Mouse (Mus musculus) hindbrain, embryonic 10.5 days (tissue): ENCODE results near the gene AY074887. TPM values are rescaled to one million over a fixed set of nuclear protein-coding genes. Genes with fewer than 3 reads are reported as not detected.
A peak's percentile ranks its signal among the peaks of the same experiment; 100 is the strongest.

Source experiments
- DNase-seq: peaks from one replicate; pipeline ENCODE4 v3.0.0-alpha.2; 2017; ENCODE audit warnings: low spot score
- H3K27ac ChIP-seq: fragments of 300-500 bp; sonication (generic); 2 replicates; pipeline ENCODE4 v1.5.1; 2016; ENCODE audit warnings: mild to moderate bottlenecking, moderate library complexity
- H3K27me3 ChIP-seq: fragments of 300-500 bp; sonication (generic); 2 replicates; pipeline ENCODE4 v1.6.1; 2016; ENCODE audit warnings: mild to moderate bottlenecking; ENCODE audit not compliant: poor library complexity, insufficient read depth, severe bottlenecking
- H3K36me3 ChIP-seq: fragments of 300-500 bp; sonication (generic); 2 replicates; pipeline ENCODE4 v1.6.1; 2016; ENCODE audit warnings: mild to moderate bottlenecking, moderate library complexity
- H3K4me1 ChIP-seq: fragments of 300-500 bp; sonication (generic); replicated peaks from 2 replicates; pipeline ENCODE4 v1.6.1; 2016; ENCODE audit warnings: mild to moderate bottlenecking
- H3K4me3 ChIP-seq: fragments of 300-500 bp; sonication (generic); 2 replicates; pipeline ENCODE4 v1.5.1; 2016; ENCODE audit warnings: mild to moderate bottlenecking, moderate library complexity
- H3K9me3 ChIP-seq: fragments of 300-500 bp; sonication (generic); 2 replicates; pipeline ENCODE4 v1.6.1; 2016; ENCODE audit warnings: mild to moderate bottlenecking, moderate library complexity
- WGBS: fragments of 180-500 bp; shearing (Covaris S2); methylation state at CpG from one replicate; pipeline ENCODE4 v1.1.7; 2016; 5-methylcytosine and 5-hydroxymethylcytosine counted together
- polyA plus RNA-seq: library from polyadenylated mRNA; unstranded; fragments of >200 nt; fragmentation: Nextera tagmentation; extraction: Ambion mirVana; gene quantifications from 2 replicates; pipeline ENCODE4 v1.2.1, GENCODE M21; 2016

The AY074887 gene
- polyA plus RNA-seq, 1 experiment from 2014 or later, result 0.69 TPM

DNA sequence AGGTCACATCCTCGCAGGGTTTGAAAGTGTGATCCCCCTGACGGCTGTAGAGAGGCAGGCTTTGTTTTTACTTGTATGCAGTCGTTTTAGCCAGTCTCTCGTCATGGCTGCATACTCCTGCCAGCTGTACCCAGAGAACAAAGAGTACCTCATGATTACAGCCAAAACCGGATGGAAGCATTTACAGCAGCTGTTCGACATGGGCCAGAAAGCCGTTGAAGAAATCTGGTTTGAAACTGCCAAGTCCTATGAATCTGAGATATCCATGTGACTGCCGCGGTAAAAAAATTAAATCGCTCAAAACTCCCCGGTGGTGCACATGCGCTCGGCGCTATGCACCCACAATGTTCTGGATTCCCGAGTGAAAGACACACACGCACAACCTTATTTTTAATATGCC is 4.5 kb downstream of the AY074887 start:
- Histone ChIP-seq H3K9me3 (no peaks in the 10 kb centered on the region), H3K27ac (no peak overlapping the region), H3K36me3 (no peaks in the 10 kb centered on the region), H3K4me3 (no peak overlapping the region), H3K27me3 (no peaks in the 10 kb centered on the region), H3K4me1 (peaks cover 2% of the 10 kb centered on the region)
- WGBS, result 79% methylated on average over 16 of the region's 16 CpGs
- DNase-seq, result no peak

DNA sequence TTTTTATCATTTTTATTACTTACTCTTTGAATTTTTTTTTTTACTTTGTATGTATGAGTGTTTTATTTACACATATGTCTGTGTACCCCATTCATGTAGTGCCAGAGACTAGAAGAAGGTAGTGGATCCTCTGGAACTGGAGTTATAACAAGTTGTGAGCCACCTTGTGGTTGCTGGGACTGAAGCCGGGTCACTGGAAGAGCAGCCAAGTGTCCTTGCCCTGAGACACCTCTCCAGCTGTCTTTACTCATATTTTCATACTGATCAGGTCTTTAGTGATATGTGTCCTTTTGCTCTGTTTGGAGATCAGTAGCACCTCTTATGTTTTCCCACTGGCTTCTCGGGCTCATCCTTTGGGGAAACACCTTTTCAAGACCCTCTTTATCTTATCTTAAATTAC is 6.3 kb downstream of the AY074887 start:
- H3K27me3 ChIP-seq, result no peaks in the 10 kb centered on the region
- no peaks in the 10 kb centered on the region for H3K9me3 ChIP-seq
- H3K4me1 ChIP-seq, result no peaks in the 10 kb centered on the region
- H3K36me3 ChIP-seq, result no peaks in the 10 kb centered on the region
- no peak overlapping the region for H3K4me3 ChIP-seq
- 81% methylated on average over 2 of the region's 2 CpGs for WGBS
- H3K27ac ChIP-seq, result no peak overlapping the region
- DNase-seq, result no peak

DNA sequence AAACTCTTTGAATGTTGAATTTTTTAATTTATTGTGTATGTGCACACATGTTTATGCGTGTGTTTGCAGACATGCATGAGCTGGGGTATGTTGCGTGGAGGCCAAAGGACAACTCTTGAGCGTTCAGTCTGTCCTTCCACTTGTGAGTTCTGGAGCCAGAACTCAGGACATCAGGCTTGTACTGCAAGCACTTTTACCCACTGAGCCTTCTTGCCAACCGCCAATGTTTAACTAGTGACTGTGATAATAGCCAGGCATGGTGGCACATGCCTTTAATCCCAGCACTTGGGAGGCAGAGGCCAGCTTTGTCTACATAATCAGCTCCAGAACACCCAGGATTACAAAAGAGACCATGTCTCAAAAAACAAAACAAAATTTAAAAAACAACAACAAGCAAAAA is 8.7 kb downstream of the AY074887 start:
- Histone ChIP-seq H3K27me3 (no peaks in the 10 kb centered on the region), H3K9me3 (no peaks in the 10 kb centered on the region), H3K36me3 (0 out of 2 replicates have a peak, but pooled peaks cover 8% of the 10 kb centered on the region), H3K4me3 (no peak overlapping the region), H3K27ac (no peak overlapping the region), H3K4me1 (no peaks in the 10 kb centered on the region)
- WGBS, result 94% methylated on average over 4 of the region's 4 CpGs
- DNase-seq, result no peak

DNA sequence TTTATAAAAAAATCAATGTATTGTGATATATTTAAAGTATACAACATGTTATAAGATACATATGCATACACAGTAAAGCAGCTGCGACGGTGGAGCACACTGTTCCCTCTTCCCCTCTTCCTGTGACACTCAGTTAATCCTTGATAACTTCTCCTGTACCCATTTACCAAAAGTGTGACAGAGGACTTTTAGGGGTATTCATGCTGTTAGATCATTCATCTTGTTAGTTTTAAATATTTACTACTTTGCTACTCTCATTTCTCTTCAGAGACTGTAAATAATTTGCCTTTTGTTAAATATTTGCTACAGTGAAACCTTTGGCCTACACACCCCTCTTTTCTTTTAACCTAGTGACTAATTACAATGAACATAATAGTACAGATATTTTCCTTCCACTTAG is 18.4 kb downstream of the AY074887 start:
- 63% methylated on average over 2 of the region's 2 CpGs for WGBS
- no peaks in the 10 kb centered on the region for H3K27me3 ChIP-seq
- H3K9me3 ChIP-seq, result no peaks in the 10 kb centered on the region
- no peaks in the 10 kb centered on the region for H3K4me1 ChIP-seq
- no peak overlapping the region for H3K27ac ChIP-seq
- H3K36me3 ChIP-seq, result no peaks in the 10 kb centered on the region
- DNase-seq, result no peak
- H3K4me3 ChIP-seq, result no peak overlapping the region

DNA sequence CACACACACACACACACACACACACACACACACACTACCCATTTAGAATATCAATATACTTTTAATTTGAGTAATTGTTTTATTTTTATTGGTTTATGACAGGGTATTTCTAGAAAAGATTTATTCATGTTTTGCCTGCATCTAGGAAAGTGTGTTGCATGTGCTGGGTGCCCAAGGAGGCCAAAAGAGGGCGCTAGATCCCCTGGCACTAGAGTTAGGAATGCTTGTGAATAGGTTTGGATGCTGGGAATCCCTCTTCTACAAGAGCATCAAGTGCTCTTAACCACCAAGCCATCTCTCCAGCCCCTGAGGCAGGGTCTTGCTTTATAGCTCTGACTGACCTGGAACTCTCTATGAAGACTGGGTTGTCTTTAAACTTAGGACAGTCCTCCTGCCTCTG is 19.0 kb downstream of the AY074887 start:
- H3K36me3 ChIP-seq, result no peaks in the 10 kb centered on the region
- no peak overlapping the region for H3K4me3 ChIP-seq
- H3K9me3 ChIP-seq, result no peaks in the 10 kb centered on the region
- no peaks in the 10 kb centered on the region for H3K27me3 ChIP-seq
- no peaks in the 10 kb centered on the region for H3K4me1 ChIP-seq
- 5% methylated on average over 1 of the region's 1 CpGs for WGBS
- DNase-seq, result no peak
- H3K27ac ChIP-seq, result no peak overlapping the region

DNA sequence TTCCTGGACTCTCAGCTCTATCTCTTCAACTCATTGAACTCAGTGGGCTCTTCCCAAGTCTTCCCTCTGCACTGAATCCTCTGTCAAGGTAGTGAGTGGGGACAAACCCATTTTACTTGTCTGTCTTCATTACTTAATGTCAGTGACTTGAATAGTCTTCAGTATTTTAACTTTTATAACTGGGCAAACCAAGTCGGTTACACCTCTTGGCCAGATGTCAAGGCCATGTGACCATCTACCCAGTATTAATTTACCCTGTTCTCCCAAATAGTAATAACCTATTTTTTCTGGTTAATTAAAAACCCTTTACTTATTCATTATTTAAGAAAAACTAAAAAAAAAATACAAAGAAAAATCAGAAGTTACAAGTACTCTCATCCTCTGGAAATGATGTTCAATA is 20.1 kb downstream of the AY074887 start:
- Histone ChIP-seq H3K9me3 (no peaks in the 10 kb centered on the region), H3K27me3 (no peaks in the 10 kb centered on the region), H3K4me3 (no peak overlapping the region), H3K36me3 (no peaks in the 10 kb centered on the region), H3K4me1 (no peaks in the 10 kb centered on the region), H3K27ac (no peak overlapping the region)
- 89% methylated on average over 1 of the region's 1 CpGs for WGBS
- DNase-seq, result no peak

DNA sequence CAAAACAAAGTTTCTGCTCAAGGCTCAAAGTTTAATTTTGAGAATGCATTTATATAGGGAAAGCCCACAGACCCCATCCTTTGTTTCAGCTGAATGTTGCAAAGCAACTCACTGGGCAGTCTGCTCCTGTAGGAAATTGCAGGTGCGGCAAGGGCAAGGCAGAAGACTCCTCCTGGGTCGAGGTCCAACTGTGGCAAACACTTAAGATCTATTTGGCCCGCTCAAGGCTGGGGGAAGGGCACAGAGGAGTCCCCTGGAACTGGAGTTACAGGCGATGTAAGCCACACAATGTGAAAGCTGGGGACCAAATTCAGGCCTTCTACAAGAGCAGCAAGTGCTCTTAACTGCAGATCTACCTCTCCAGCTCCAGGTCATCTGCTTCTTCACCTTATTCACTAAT is 30.9 kb downstream of the AY074887 start:
- Histone ChIP-seq H3K9me3 (peaks cover 5% of the 10 kb centered on the region; the same call in 1 of the 2 replicates), H3K4me3 (no peak overlapping the region), H3K36me3 (peaks cover 10% of the 10 kb centered on the region), H3K4me1 (peaks cover 13% of the 10 kb centered on the region), H3K27me3 (no peaks in the 10 kb centered on the region), H3K27ac (no peak overlapping the region)
- no peak for DNase-seq
- 60% methylated on average over 4 of the region's 4 CpGs for WGBS

DNA sequence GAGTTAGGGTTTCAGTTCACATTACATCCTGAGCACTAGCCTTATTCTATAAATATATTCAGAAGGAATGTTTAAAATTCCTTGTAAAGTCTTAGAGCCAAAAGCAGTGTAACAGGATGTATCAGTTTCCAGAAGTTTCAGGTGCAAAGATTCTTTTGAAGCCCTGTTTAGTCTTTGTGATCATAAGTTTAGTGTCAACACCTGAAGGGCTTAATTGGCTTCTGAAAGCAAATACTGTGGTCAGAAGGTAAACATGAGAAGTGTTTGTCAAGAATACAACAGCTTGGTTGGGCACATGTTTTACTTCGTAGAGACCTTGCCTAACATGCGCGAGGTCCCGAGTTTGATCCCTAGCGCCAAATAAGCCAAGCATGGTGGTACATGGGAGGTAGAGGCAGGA is 32.0 kb downstream of the AY074887 start:
- H3K27me3 ChIP-seq, result no peaks in the 10 kb centered on the region
- DNase-seq, result no peak
- peaks cover 13% of the 10 kb centered on the region for H3K4me1 ChIP-seq
- WGBS, result 95% methylated on average over 5 of the region's 5 CpGs
- H3K4me3 ChIP-seq, result no peak overlapping the region
- H3K9me3 ChIP-seq, result peaks cover 5% of the 10 kb centered on the region; the same call in 1 of the 2 replicates
- H3K36me3 ChIP-seq, result peaks cover 10% of the 10 kb centered on the region
- no peak overlapping the region for H3K27ac ChIP-seq

DNA sequence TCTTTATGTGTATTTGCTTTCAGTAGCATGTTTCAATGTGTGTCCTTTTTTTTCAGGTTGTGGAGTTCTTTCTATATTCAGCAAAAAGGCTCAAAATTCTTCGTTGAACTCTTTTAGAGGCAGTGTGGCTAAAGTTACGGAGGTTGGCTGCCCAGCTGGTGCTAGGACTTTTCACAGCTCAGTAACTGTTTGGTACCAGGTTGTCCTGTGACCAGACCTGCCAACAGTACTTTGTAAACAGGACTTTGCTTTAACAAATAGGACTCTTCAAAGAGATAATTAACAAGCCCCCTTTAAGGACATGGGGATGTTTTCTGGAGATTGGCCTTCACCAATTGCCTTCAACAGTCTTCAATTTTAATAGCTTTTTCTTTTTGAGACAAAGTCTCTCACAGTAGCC is 32.6 kb downstream of the AY074887 start:
- H3K4me1 ChIP-seq, result peaks cover 13% of the 10 kb centered on the region
- no peak for DNase-seq
- H3K27me3 ChIP-seq, result no peaks in the 10 kb centered on the region
- peaks cover 10% of the 10 kb centered on the region for H3K36me3 ChIP-seq
- peak overlapping the region; percentile 78 for H3K4me3 ChIP-seq
- H3K27ac ChIP-seq, result no peak overlapping the region
- H3K9me3 ChIP-seq, result peaks cover 5% of the 10 kb centered on the region; the same call in 1 of the 2 replicates
- 80% methylated on average over 2 of the region's 2 CpGs for WGBS

DNA sequence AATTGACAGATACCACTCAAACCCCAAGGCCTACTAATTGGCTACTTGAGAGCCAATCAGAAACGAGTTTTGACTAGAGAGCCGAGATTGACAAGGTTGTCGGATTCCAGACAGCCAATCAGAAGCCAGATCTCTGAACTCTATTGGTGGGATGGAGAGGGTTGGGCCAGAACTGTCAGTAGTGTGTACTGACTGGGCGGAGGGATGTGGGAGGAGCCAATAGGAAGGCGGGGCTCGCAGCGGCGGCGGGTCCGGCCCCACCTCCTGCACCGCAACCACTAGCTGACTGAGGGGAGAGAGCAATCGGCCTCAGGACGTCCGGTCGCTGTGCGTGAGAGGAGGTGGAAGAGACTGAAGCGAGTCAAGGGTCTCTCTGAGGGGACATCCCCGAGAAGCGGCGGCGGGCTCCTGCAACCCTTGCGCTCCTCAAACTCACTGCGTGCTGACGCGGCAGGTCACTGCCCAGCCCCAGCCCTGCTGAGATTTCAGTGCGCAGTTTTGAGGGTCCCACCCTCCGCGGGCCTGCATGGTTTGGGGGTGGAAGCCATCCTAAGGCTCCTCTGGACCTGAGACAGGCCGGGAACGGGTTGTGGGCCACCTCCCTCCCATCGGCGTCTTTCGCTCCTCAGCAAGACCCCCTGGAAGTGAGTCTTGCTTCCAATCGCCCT is 33.7 kb downstream of the AY074887 start, which contains the start of gene Hykk:
TSS of gene Hykk (plus strand) at position 274 of the 668 bp plus-strand sequence.
- H3K27ac ChIP-seq, result peak within 1 kb of the TSS; percentile 87
- H3K4me3 ChIP-seq, result peak within 1 kb of the TSS; percentile 78
- H3K4me1 ChIP-seq, result peaks cover 13% of the 10 kb centered on the region
- H3K9me3 ChIP-seq, result no peaks in the 10 kb centered on the region
- peaks cover 2% of the 10 kb centered on the region for H3K36me3 ChIP-seq
- WGBS, result under 1% methylated on average over 34 of the region's 34 CpGs
- peak; percentile 91 for DNase-seq
- no peaks in the 10 kb centered on the region for H3K27me3 ChIP-seq

DNA sequence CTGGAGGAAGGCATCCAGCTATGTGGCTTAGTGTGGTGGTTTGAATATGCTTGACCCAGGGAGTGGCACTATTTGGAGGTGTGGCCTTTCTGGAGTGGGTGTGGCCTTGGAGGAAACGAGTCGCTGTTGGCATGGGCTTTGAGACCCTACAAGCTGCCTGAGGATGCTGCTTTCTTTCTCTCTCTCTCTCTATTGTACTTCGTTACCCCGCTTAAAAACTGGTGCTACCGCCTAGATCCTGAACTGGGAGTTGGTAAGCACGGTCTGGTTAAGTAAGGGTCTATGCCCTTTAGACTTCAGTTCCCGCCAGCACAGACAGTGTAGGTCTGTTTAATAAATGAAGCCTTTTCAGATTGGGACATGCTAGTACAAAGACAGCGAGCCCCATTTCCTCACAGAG is 34.4 kb downstream of the AY074887 start:
- H3K9me3 ChIP-seq, result no peaks in the 10 kb centered on the region
- no peak for DNase-seq
- no peaks in the 10 kb centered on the region for H3K27me3 ChIP-seq
- peaks cover 13% of the 10 kb centered on the region for H3K4me1 ChIP-seq
- no peak overlapping the region for H3K27ac ChIP-seq
- 71% methylated on average over 8 of the region's 8 CpGs for WGBS
- H3K4me3 ChIP-seq, result peak overlapping the region; percentile 78
- peaks cover 7% of the 10 kb centered on the region for H3K36me3 ChIP-seq

DNA sequence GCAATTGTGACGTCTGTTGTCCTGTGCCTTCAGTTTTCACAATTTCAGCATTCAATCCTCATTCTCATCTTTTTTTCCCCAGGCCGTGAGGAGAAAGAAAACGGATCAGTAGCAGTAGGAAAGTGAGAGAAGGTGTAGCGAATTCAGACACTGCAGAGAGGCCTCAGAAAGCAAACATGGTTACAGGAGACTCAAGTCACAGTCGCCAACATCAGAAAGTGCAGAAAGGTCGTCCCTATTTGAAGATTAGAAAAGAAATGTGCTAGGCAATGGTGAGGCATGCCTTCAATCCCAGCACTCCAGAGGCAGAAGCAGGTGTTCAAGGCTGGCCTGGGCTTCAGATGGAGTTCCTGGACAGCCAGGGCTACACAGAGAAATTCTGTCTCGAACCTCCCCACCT is 35.2 kb downstream of the AY074887 start:
- no peak for DNase-seq
- no peaks in the 10 kb centered on the region for H3K9me3 ChIP-seq
- WGBS, result 70% methylated on average over 7 of the region's 7 CpGs
- H3K27ac ChIP-seq, result no peak overlapping the region
- H3K36me3 ChIP-seq, result peaks cover 16% of the 10 kb centered on the region
- no peak overlapping the region for H3K4me3 ChIP-seq
- H3K27me3 ChIP-seq, result no peaks in the 10 kb centered on the region
- peaks cover 13% of the 10 kb centered on the region for H3K4me1 ChIP-seq

DNA sequence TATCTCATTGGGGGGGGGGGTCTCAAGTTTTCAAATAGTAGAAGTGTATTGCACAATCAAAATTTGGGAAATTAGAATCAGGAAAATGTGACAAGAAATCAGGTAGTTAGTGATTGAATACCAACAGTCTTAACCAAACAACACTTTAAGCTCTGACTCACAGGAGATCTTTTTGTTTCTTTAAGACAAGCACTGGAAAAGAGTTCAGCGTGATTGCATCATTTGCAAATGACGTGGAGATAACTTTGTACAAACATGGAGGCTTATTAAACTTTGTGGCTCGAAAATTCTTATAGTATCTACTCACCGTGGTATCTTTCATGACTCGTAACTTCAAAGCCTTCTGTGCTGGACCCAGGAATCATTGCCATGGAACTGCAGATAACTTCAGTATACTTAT is 41.4 kb downstream of the AY074887 start:
- Histone ChIP-seq H3K27ac (no peak overlapping the region), H3K4me3 (no peak overlapping the region), H3K27me3 (no peaks in the 10 kb centered on the region), H3K4me1 (no peaks in the 10 kb centered on the region), H3K9me3 (no peaks in the 10 kb centered on the region), H3K36me3 (peaks cover 76% of the 10 kb centered on the region)
- WGBS, result 94% methylated on average over 5 of the region's 5 CpGs
- no peak for DNase-seq
